Mouse (Mus musculus): ENCODE results near the gene Prickle3. TPM values are rescaled to one million over a fixed set of nuclear protein-coding genes. Genes with fewer than 3 reads are reported as not detected.
"Not testable (repeated sequence)": the region's sequence is repeated elsewhere in the genome, so short reads cannot be mapped to it uniquely, and the experiment has no call there.

Gene Prickle3
- polyA plus RNA-seq, 1 experiment from 2014 or later = 10.0 TPM

DNA sequence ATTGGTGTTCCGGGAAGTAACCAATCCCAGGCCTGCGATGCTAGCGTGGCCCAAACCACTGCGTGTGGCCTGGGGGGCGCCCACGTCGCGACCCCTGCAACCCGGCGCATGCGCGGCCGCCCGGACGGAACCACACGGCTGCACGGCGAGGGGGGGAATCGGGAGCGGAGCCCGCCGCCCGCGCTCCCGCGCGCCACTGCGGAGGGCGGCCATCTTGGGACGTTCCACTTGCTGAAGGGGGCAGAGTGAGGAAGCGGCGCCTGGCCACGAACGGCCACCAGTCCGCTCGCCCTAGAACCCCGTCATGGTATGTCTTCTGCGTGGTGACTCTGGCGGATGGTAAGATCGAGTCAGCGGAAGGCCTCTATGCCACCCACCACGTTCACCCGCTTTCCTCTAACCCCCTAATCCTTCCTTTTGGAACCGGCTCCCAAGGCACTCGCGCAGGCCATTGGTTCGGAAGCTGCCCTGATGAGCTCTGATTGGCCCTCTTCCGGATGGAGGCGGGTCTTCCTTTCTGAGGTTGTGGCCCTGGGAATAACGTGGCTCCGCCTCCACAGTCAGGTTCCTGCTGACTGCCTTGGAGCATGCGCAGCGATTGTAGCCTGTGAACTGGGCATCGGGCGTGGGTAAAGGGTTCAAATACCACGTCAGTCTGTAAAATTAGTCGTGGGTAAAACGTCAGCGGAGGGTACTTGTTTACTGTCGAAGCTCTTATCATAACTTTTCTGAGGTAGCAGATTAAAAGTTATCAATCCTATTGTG is 57.3 kb downstream of the Prickle3 start, which contains the start of gene Wdr45:
Gene Wdr45, plus strand, starts transcription at position 199 of the 765 bp plus-strand sequence.
- peak within 1 kb of the TSS; percentile 58 for H3K9ac ChIP-seq (ENCODE audit: low read length)
- peak within 1 kb of the TSS; percentile 46 for H3K4me3 ChIP-seq (ENCODE audit: low read length)
- peak within 1 kb of the TSS; percentile 62 for H3K4me2 ChIP-seq (ENCODE audit: low read depth, low read length)
- peak; percentile 96 for ATAC-seq (replicated peaks; ENCODE audit: extremely low read depth, insufficient read depth, low FRiP score)
- H3K27me3 ChIP-seq (ENCODE audit: control insufficient read depth, insufficient read depth, low read length); H3K36me3 ChIP-seq (ENCODE audit: control insufficient read depth, insufficient read depth); H3K4me1 ChIP-seq (ENCODE audit: control insufficient read depth, insufficient read depth, low read length); H3K27ac ChIP-seq (ENCODE audit: low read length); H3K9me3 ChIP-seq (replicated peaks; ENCODE audit: control insufficient read depth, low read length): not testable (repeated sequence)
- 9% methylated on average over 36 of the region's 60 CpGs for WGBS

DNA sequence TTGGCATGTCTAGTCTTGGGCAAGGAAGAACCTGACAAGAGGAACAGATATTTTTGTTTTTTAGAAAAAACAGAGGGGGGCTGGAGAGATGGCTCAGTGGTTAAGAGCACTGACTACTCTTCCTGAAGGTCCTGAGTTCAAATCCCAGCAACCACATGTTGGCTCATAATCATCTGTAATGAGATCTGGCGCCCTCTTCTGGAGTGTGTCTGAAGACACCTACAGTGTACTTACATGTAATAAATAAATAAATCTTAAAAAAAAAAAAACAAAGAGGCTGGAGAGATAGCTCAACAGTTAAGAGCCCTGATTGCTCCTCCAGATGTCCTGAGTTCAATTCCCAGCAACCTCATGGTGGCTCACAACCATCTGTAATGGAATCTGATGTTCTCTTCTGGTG is 59.0 kb downstream of the Prickle3 start:
- ATAC-seq (replicated peaks; ENCODE audit: extremely low read depth, insufficient read depth, low FRiP score); H3K9ac ChIP-seq (ENCODE audit: low read length); H3K4me2 ChIP-seq (ENCODE audit: low read depth, low read length); H3K36me3 ChIP-seq (ENCODE audit: control insufficient read depth, insufficient read depth); H3K4me3 ChIP-seq (ENCODE audit: low read length); H3K27me3 ChIP-seq (ENCODE audit: control insufficient read depth, insufficient read depth, low read length); H3K27ac ChIP-seq (ENCODE audit: low read length); H3K9me3 ChIP-seq (replicated peaks; ENCODE audit: control insufficient read depth, low read length); H3K4me1 ChIP-seq (ENCODE audit: control insufficient read depth, insufficient read depth, low read length): not testable (repeated sequence)
- 35% methylated on average over 1 of the region's 1 CpGs for WGBS

Other genes starting within 250 kb of the Prickle3 start
- gene Foxp3, start 83.6 kb upstream of the Prickle3 start, polyA plus RNA-seq (2015; fragmentation: Nextera tagmentation; extraction: Ambion mirVana) = 0.06 and 0.12 TPM in 2 replicates
- gene Ppp1r3f, start 83.0 kb upstream of the Prickle3 start, polyA plus RNA-seq (2015; fragmentation: Nextera tagmentation; extraction: Ambion mirVana) = 1.2 and 1.8 TPM in 2 replicates
- gene Ccdc22, start 51.7 kb upstream of the Prickle3 start, polyA plus RNA-seq (2015; fragmentation: Nextera tagmentation; extraction: Ambion mirVana) = 20.8 and 23.0 TPM in 2 replicates
- gene Cacna1f, start 50.2 kb upstream of the Prickle3 start, polyA plus RNA-seq (2015; fragmentation: Nextera tagmentation; extraction: Ambion mirVana) = not detected in 2 replicates
- gene Syp, start 18.8 kb upstream of the Prickle3 start, polyA plus RNA-seq (2015; fragmentation: Nextera tagmentation; extraction: Ambion mirVana) = 0.95 and 1.4 TPM in 2 replicates
- gene Plp2, start 14.1 kb downstream of the Prickle3 start, polyA plus RNA-seq (2015; fragmentation: Nextera tagmentation; extraction: Ambion mirVana) = 142 and 150 TPM in 2 replicates
- 0.60 and 1.1 TPM in 2 replicates for gene Magix, start 24.0 kb downstream of the Prickle3 start, polyA plus RNA-seq (2015; fragmentation: Nextera tagmentation; extraction: Ambion mirVana)
- 33.2 and 33.5 TPM in 2 replicates for gene Gpkow, start 39.9 kb downstream of the Prickle3 start, polyA plus RNA-seq (2015; fragmentation: Nextera tagmentation; extraction: Ambion mirVana)
- 31.5 and 35.3 TPM in 2 replicates for gene Wdr45, start 57.1 kb downstream of the Prickle3 start, polyA plus RNA-seq (2015; fragmentation: Nextera tagmentation; extraction: Ambion mirVana)
- not detected in 2 replicates for gene Gm45208, start 65.0 kb downstream of the Prickle3 start, polyA plus RNA-seq (2015; fragmentation: Nextera tagmentation; extraction: Ambion mirVana)
- gene Praf2, start 71.2 kb downstream of the Prickle3 start, polyA plus RNA-seq (2015; fragmentation: Nextera tagmentation; extraction: Ambion mirVana) = 32.4 and 34.0 TPM in 2 replicates
- 4.1 and 8.5 TPM in 2 replicates for gene Ccdc120, start 93.6 kb downstream of the Prickle3 start, polyA plus RNA-seq (2015; fragmentation: Nextera tagmentation; extraction: Ambion mirVana)
- 19.1 TPM in 2 replicates for gene Tfe3, start 105.3 kb downstream of the Prickle3 start, polyA plus RNA-seq (2015; fragmentation: Nextera tagmentation; extraction: Ambion mirVana)
- gene Gripap1, start 132.5 kb downstream of the Prickle3 start, polyA plus RNA-seq (2015; fragmentation: Nextera tagmentation; extraction: Ambion mirVana) = 29.8 and 30.7 TPM in 2 replicates
- 0.46 and 0.54 TPM in 2 replicates for gene Kcnd1, start 165.0 kb downstream of the Prickle3 start, polyA plus RNA-seq (2015; fragmentation: Nextera tagmentation; extraction: Ambion mirVana)
- 27.1 and 27.4 TPM in 2 replicates for gene Otud5, start 184.1 kb downstream of the Prickle3 start, polyA plus RNA-seq (2015; fragmentation: Nextera tagmentation; extraction: Ambion mirVana)
- gene Pim2, start 221.0 kb downstream of the Prickle3 start, polyA plus RNA-seq (2015; fragmentation: Nextera tagmentation; extraction: Ambion mirVana) = 6.1 and 6.4 TPM in 2 replicates
- gene Slc35a2, start 226.8 kb downstream of the Prickle3 start, polyA plus RNA-seq (2015; fragmentation: Nextera tagmentation; extraction: Ambion mirVana) = 28.9 and 30.5 TPM in 2 replicates
- 74.7 and 82.7 TPM in 2 replicates for gene Pqbp1, start 242.0 kb downstream of the Prickle3 start, polyA plus RNA-seq (2015; fragmentation: Nextera tagmentation; extraction: Ambion mirVana)
- gene Timm17b, start 242.1 kb downstream of the Prickle3 start, polyA plus RNA-seq (2015; fragmentation: Nextera tagmentation; extraction: Ambion mirVana) = 114 and 122 TPM in 2 replicates

All from heart, embryonic 16.5 days (tissue).